Mouse (Mus musculus): Measurements from ENCODE around the gene Srsf4.

The Srsf4 gene

DNA sequence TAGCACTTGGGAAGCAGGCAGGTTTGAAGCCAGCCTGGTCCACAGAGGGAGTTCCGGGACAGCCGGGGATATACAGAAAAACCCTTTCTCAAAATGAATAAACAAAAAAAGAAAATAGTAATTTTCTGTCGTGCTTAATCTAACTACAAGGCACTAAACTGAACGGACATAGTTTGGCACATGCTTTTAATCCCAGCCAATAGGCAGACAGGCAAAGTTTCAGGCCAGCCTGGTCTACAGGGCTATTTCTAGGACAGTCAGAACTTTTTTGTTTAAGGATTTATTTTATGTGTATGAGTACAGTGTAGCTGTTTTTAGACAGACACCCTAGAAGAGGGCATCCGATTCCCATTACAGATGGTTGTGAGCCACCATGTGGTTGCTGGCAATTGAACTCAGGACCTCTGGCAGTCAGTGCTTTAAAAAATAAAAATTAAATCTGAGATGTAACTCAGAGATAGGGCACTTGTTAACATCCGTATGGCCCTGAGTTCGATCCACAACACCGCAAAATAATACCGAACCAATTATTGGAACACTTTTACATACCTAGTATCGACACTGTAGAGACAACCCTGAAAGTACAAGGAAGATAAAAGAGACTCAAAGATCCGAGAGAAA lies 635 bp upstream of the Srsf4 start:
- no peak for DNase-seq (ENCODE audit: low spot score in 2 of 2)

DNA sequence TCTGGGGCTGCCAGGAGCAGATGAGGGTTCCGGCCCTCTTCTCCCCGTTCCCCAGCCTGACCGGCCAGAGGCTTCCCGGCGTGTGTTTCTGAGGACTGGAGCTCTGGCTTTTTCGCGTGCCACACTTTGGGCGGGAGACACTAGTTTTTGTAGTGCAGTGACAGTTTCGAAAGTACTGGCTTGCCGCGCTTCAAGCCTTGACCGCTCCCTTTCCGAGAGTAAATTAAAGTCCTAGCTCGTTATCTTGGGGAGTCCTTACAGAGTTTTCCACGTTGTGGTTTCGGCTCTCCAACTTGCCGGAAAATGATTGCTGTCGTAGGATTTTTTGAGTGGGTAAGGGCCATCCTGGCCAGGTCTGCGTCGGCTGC lies 736 bp downstream of the Srsf4 start:
- DNase-seq (ENCODE audit: low spot score in 2 of 2): no peak

DNA sequence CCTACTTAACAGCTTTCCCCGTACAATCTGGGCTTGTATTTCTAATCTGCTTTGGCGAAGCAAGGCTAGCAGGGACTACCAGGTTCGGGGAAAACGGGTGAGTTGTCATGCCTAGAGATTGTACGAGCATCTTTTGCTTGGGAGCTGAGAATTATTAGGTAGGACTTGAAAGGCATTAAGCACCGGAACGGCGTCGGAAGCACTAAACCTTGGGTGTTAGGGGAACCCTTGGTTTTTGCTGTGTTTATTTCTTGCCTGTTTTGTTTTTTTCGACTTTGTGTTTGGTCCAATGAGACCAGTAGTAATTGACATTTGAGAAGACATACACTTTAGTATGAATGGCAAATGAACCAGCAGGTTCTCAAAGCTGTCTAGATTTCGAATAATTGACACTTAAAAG lies 1.1 kb downstream of the Srsf4 start:
- DNase-seq (ENCODE audit: low spot score in 2 of 2): peak in 1 of 2 experiments; percentile 8

GRCm38 (mm10) chr4:131875242-131875641 lies 1.8 kb downstream of the Srsf4 start:
- no peak for DNase-seq (ENCODE audit: low spot score in 2 of 2)

- DNase-seq (ENCODE audit: low spot score in 2 of 2): no peak
These were observed 3.4 kb downstream of the Srsf4 start for GRCm38 (mm10) chr4:131876836-131877235.

DNA sequence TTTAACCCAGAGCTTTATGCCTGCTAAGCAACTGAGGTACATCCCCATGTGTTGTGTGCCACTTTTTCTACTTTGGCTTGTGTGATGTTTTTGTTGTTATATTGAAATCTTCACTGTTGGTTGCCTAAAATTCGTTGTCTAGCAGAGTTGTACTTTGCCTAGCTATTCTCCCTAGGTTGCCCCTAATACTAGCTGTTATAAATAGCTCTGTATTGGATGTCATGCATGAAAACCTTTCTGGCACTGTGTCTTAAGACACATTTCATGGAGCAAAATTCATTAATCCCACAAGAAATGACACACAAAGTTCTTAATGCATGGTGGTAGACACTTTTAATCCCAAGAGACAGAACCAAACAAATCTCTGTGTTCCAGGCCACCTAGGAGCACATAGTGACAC lies 6.3 kb downstream of the Srsf4 start:
- no peak for DNase-seq (ENCODE audit: low spot score in 2 of 2)

- DNase-seq (ENCODE audit: low spot score in 2 of 2): no peak
These were observed 7.9 kb downstream of the Srsf4 start for GRCm38 (mm10) chr4:131881306-131881705.

- no peak for DNase-seq (ENCODE audit: low spot score in 2 of 2)
These were observed 10.2 kb downstream of the Srsf4 start for GRCm38 (mm10) chr4:131883571-131883970.

GRCm38 (mm10) chr4:131885376-131885775 lies 12.0 kb downstream of the Srsf4 start:
- no peak for DNase-seq (ENCODE audit: low spot score in 2 of 2)

- no peak for DNase-seq (ENCODE audit: low spot score in 2 of 2)
These were observed 15.1 kb downstream of the Srsf4 start for GRCm38 (mm10) chr4:131888564-131888963.

DNA sequence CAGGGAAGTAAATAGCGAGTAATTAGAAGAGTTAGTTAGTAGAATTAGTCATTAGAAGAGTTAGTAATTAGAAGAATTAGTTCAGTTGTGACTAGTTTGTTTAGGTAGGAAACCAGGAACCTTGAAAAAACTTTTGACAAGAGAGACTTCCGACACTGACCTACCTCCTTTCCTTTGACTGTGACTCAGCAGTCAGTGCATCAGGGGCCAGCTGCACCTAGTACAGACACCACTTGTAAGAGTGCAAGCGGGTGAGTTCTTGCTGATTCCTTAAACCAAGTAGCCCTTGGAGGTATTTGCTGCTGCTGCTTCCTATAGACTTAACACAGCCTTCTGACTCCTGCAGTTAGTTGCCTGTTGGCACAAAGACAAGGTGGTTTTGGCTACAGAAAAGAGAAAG lies 17.3 kb downstream of the Srsf4 start:
- no peak for DNase-seq (ENCODE audit: low spot score in 2 of 2)

DNA sequence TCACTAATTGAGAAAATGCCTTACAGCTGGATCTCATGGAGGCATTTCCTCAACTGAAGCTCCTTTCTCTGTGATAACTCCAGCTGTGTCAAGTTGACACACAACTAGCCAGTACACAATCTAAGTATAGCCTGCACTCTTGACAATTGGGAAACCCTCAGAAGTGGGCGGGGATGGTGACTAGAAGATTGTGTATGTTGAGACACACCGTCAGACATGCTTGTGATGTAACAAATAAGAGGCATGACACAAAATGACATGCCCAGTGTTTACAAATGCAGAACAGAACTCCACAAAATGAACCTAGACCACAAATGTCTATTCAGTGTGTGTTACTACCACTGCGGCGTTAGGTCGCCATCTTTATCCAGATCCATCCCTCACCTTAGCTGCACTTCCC lies 23.7 kb downstream of the Srsf4 start:
- no peak for DNase-seq (ENCODE audit: low spot score in 2 of 2)

DNA sequence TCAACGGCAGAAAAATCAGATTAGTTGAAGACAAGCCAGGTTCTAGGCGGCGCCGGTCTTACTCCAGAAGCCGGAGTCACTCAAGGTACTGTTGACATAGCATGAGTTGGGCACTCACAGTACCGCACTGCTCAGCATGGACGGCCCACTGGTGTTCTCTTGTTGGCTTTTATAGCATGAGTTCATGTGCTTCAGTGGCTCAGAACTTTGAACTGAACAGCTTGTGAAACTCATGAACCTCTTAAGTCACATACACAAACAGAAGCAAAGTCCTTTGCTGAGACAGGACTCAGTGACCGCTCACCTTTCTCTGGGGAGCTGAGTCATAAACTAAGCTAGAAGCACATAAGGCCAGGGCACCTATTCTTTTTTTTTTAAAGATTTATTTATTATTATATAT lies 24.4 kb downstream of the Srsf4 start:
- DNase-seq (ENCODE audit: low spot score in 2 of 2): no peak

- no peak for DNase-seq (ENCODE audit: low spot score in 2 of 2)
These were observed 25.2 kb downstream of the Srsf4 start for GRCm38 (mm10) chr4:131898503-131899179.

DNA sequence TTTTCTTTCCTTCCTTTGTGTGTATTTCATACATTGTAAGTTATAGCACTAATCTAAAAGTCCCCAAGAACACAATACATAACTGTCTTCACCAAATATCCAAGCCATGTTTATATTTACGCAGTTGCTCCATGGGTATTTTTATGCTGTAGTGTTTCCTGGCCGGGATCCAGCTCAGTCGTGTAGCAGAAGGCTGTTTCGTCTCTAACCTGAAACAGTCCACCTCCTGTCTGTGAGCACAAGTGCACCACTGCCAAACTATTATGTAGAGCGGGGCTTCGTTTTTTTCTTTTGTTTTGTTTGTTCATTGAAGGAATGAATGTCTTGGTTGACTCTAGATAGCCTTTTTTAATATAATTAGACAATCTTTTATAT lies 25.8 kb downstream of the Srsf4 start:
- no peak for DNase-seq (ENCODE audit: low spot score in 2 of 2)

- no peak for DNase-seq (ENCODE audit: low spot score in 2 of 2)
These were observed 27.7 kb downstream of the Srsf4 start for GRCm38 (mm10) chr4:131901090-131901489.

- DNase-seq (ENCODE audit: low spot score in 2 of 2): no peak
These were observed 31.1 kb downstream of the Srsf4 start for GRCm38 (mm10) chr4:131904478-131904877.

GRCm38 (mm10) chr4:131906423-131906822 lies 33.0 kb downstream of the Srsf4 start:
- DNase-seq (ENCODE audit: low spot score in 2 of 2): no peak

DNA sequence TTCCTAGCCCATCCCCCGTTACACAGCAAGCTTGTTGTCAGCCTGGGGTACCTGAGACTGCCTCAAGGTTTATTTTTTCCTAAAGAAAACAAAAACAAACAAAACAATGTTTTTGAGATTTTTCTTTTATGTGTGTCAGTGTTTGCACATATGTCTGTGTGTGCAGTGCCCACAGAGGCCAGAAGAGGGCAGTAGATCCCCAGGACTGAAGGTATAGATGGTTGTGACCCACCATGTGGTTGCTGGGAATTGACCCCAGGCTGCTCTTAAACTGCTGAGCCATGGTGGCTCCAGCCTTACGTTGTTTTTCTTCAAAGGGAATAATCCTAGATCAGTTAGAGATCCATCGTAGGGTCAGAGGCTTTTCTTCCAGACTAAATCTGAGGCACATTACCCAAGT lies 34.5 kb downstream of the Srsf4 start:
- DNase-seq (ENCODE audit: low spot score in 2 of 2): no peak

GRCm38 (mm10) chr4:131910237-131910994 lies 37.0 kb downstream of the Srsf4 start:
- no peak for DNase-seq (ENCODE audit: low spot score in 2 of 2)

- DNase-seq (ENCODE audit: low spot score in 2 of 2): no peak
These were observed 38.1 kb downstream of the Srsf4 start for GRCm38 (mm10) chr4:131911521-131911920.

DNA sequence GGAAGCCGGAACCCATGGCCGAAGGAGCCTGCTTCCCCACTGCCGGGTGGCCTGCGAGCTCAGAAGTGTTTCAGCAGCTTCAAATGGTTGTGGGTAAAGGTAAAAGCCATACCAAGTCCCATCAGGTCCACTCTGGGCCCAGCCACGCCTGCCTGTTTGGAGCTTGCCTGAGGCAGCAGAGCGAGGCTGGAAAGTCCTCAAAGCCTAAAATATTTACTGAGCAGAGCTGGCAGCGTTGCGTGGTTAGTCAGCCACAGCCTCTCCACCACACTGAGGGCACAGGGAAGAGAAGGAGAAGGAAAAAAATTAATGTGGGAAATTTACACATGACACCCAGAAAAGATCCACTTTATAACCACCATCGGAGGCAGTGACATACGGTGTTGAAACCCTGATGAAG lies 40.1 kb downstream of the Srsf4 start:
- no peak for DNase-seq (ENCODE audit: low spot score in 2 of 2)

DNA sequence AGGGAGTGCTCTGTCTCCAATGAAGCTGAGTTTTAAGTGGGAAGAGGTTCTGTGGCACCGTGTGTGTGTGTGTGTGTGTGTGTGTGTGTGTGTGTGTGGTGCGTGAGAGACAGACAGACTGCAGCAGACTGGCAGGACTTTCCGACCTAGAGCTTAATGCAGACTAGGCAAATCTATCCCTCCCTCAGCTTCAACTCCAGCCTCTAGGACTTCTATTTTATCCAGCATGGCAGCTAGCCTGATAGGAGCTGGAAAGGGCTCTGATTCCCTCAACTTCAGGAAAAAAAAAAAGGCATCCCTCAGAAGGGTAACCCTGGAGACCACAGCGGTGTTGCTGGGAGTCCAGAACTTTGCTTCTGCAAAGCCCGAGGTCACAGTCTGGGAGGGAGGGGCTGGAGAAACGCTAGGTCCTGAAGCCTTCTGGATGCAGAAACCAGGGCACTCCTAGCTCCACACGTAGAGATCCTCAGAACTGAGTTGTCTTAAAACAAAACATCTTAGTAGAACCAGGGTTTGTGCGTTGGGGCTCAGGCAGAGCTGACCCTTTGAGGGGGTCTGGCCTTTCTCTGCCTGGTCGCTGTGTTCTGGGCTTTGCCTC lies 40.7 kb downstream of the Srsf4 start:
- no peak for DNase-seq (ENCODE audit: low spot score in 2 of 2)
